In the genomic region with DNA sequence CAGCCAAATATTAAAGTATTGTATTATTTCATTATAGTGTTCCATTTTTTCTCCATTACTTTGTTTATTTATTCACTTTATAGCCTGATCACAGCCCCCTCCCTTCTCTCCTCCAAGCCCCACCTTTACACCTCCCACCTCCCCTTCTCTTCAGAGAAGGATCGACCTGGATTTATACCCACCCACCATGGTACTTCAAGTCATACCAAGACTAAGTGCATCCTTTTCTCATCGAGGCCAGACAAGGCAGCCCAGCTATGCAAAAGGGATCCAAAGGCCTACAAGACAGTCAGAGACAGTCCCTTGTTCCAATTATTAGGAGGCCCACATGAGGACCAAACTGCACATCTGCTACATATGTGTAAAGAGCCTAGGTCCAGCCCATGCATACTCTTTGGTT, we compare ENCODE assay signal across 22 mouse cellular contexts.
DNase-seq lines count a peak whose midpoint lies in the region; ATAC-seq and TF ChIP-seq lines count a peak whose summit lies in the region.
"Had no signal": no experiment of that assay in that cellular context is flagged by ENCODE, and none has a peak within 500 bp of the region (broad histone marks: within the 10 kb centered on the region; RNA-seq: fewer than 3 reads in every experiment).

No protein-coding gene starts in this region.

- DNase-seq in heart, adult 11 months, result peak; percentile 57
- DNase-seq in heart, postnatal 10 days, result no peak
- peak; percentile 62 for DNase-seq in heart, embryonic 10.5 days (ENCODE audit: low spot score)
- no peak for DNase-seq in heart, adult 2 months
- peak; percentile 12 for DNase-seq in intestine, embryonic 14.5 days (ENCODE audit: low spot score)
- DNase-seq in limb, embryonic 10.5 days (ENCODE audit: low spot score), result peak; percentile 9
- no peak for DNase-seq in midbrain, embryonic 11.5 days (ENCODE audit: low spot score, missing footprints)
- DNase-seq: adrenal gland, adult 2 months; adrenal gland, adult 8-10 months; adrenal gland, postnatal 10 days; adrenal gland, postnatal 14 days; adrenal gland, postnatal 25 days; adrenal gland, postnatal 36 days; B cell, adult 2 months; cerebellum, adult 11 months; cerebellum, adult 11-12 months had no signal

- intact Hi-C loops in heart, postnatal 10 days (cut with DNase I), result no loop called here
- intact Hi-C loops in heart, adult 2 months (cut with DNase I), result no loop called here

- H3K9me3 ChIP-seq in heart, embryonic 10.5 days, result no peaks in the 10 kb centered on the region
- no peaks in the 10 kb centered on the region for H3K9me3 ChIP-seq in intestine, embryonic 14.5 days (ENCODE audit: control insufficient read depth, low read length)
- no peaks in the 10 kb centered on the region for H3K9me3 ChIP-seq in intestine, postnatal 0 days (ENCODE audit: control insufficient read depth)
- no peaks in the 10 kb centered on the region for H3K9me3 ChIP-seq in limb, embryonic 10.5 days (replicated peaks)
- no peaks in the 10 kb centered on the region for H3K9me3 ChIP-seq in midbrain, embryonic 11.5 days (ENCODE audit: control insufficient read depth, low read length)

- no peak overlapping the region for H3K4me2 ChIP-seq in intestine, embryonic 14.5 days (ENCODE audit: low read length)
- no peak overlapping the region for H3K4me2 ChIP-seq in intestine, postnatal 0 days (replicated peaks; ENCODE audit: low read depth)
- H3K4me2 ChIP-seq in midbrain, embryonic 11.5 days, result no peak overlapping the region

- no peaks in the 10 kb centered on the region for H3K27me3 ChIP-seq in heart, embryonic 10.5 days (ENCODE audit: insufficient read depth, poor library complexity, severe bottlenecking)
- H3K27me3 ChIP-seq in heart, adult 2 months (ENCODE audit: control insufficient read depth, insufficient read depth, low read length), result no peaks in the 10 kb centered on the region
- H3K27me3 ChIP-seq in intestine, embryonic 14.5 days (replicated peaks; ENCODE audit: control insufficient read depth, insufficient read depth, low read length), result no peaks in the 10 kb centered on the region
- no peaks in the 10 kb centered on the region for H3K27me3 ChIP-seq in intestine, postnatal 0 days (replicated peaks; ENCODE audit: control insufficient read depth, insufficient read depth, low read length)
- no peaks in the 10 kb centered on the region for H3K27me3 ChIP-seq in limb, embryonic 10.5 days (ENCODE audit: low read depth, poor library complexity, severe bottlenecking)
- H3K27me3 ChIP-seq in midbrain, embryonic 11.5 days (ENCODE audit: control insufficient read depth, insufficient read depth, low read length), result no peaks in the 10 kb centered on the region
- H3K27me3 ChIP-seq: CH12.LX, Patski had no signal

- no peak for TF ChIP-seq EP300 in heart, adult 2 months (IDR thresholded peaks at IDR 0.05; ENCODE audit: insufficient read depth, low read depth, low read length)

- H3K4me1 ChIP-seq in heart, embryonic 10.5 days, result peaks cover 15% of the 10 kb centered on the region; the same call in 1 of the 2 replicates
- no peaks in the 10 kb centered on the region; the same call in 1 of the 2 replicates for H3K4me1 ChIP-seq in heart, adult 2 months (ENCODE audit: control insufficient read depth, insufficient read depth, low read length)
- H3K4me1 ChIP-seq in intestine, embryonic 14.5 days (replicated peaks; ENCODE audit: control insufficient read depth, insufficient read depth, low read length), result peaks cover 4% of the 10 kb centered on the region; the same call in 1 of the 2 replicates
- no peaks in the 10 kb centered on the region for H3K4me1 ChIP-seq in intestine, postnatal 0 days (replicated peaks; ENCODE audit: control insufficient read depth, insufficient read depth, low read length)
- no peaks in the 10 kb centered on the region for H3K4me1 ChIP-seq in limb, embryonic 10.5 days
- no peaks in the 10 kb centered on the region for H3K4me1 ChIP-seq in midbrain, embryonic 11.5 days (ENCODE audit: control insufficient read depth, insufficient read depth, low read length)

- H3K36me3 ChIP-seq in heart, embryonic 10.5 days, result no peaks in the 10 kb centered on the region
- no peaks in the 10 kb centered on the region for H3K36me3 ChIP-seq in heart, adult 2 months (ENCODE audit: control insufficient read depth, insufficient read depth, low read length)
- H3K36me3 ChIP-seq in intestine, embryonic 14.5 days (ENCODE audit: control insufficient read depth, insufficient read depth, low read length), result no peaks in the 10 kb centered on the region
- H3K36me3 ChIP-seq in intestine, postnatal 0 days (ENCODE audit: control insufficient read depth, insufficient read depth), result no peaks in the 10 kb centered on the region
- no peaks in the 10 kb centered on the region for H3K36me3 ChIP-seq in limb, embryonic 10.5 days
- H3K36me3 ChIP-seq in midbrain, embryonic 11.5 days (ENCODE audit: control insufficient read depth, insufficient read depth, low read length), result no peaks in the 10 kb centered on the region
- H3K36me3 ChIP-seq: G1E had no signal

- TF ChIP-seq POLR2A in heart, adult 2 months (IDR thresholded peaks at IDR 0.05; ENCODE audit: insufficient read depth, low read depth, low read length), result no peak

- H3K27ac ChIP-seq in heart, embryonic 10.5 days, result no peak overlapping the region
- no peak overlapping the region for H3K27ac ChIP-seq in heart, adult 2 months
- H3K27ac ChIP-seq in intestine, embryonic 14.5 days (ENCODE audit: low read depth), result no peak overlapping the region
- H3K27ac ChIP-seq in intestine, postnatal 0 days (ENCODE audit: low read depth, low read length), result no peak overlapping the region
- H3K27ac ChIP-seq in limb, embryonic 10.5 days, result no peak overlapping the region
- no peak overlapping the region for H3K27ac ChIP-seq in midbrain, embryonic 11.5 days (ENCODE audit: low read depth, low read length)

- no peak for ATAC-seq in intestine, embryonic 14.5 days (replicated peaks; ENCODE audit: low FRiP score, low TSS enrichment, low read depth)
- ATAC-seq in intestine, postnatal 0 days, result no peak
- ATAC-seq in midbrain, embryonic 11.5 days (ENCODE audit: low FRiP score), result no peak
- ATAC-seq: activated CD4-positive, CD25-positive, alpha-beta regulatory T cell, adult 4 months; CD4-positive, CD25-positive, alpha-beta regulatory T cell, adult 4 months; Patski had no signal

- H3K4me3 ChIP-seq in heart, embryonic 10.5 days, result no peak overlapping the region
- no peak overlapping the region for H3K4me3 ChIP-seq in heart, adult 2 months
- H3K4me3 ChIP-seq in intestine, embryonic 14.5 days (ENCODE audit: low read depth, low read length), result no peak overlapping the region
- H3K4me3 ChIP-seq in intestine, postnatal 0 days (ENCODE audit: low read depth, low read length), result no peak overlapping the region
- no peak overlapping the region for H3K4me3 ChIP-seq in limb, embryonic 10.5 days
- no peak overlapping the region for H3K4me3 ChIP-seq in midbrain, embryonic 11.5 days (ENCODE audit: low read depth, low read length)

- no peak overlapping the region for H3K9ac ChIP-seq in heart, adult 2 months (ENCODE audit: low read depth, low read length)
- H3K9ac ChIP-seq in intestine, embryonic 14.5 days (ENCODE audit: low read length), result no peak overlapping the region
- no peak overlapping the region for H3K9ac ChIP-seq in intestine, postnatal 0 days (ENCODE audit: low read depth, low read length)
- no peak overlapping the region for H3K9ac ChIP-seq in midbrain, embryonic 11.5 days (ENCODE audit: low read length)

- H3K79me2 ChIP-seq in heart, adult 2 months (replicated peaks; ENCODE audit: control insufficient read depth, insufficient read depth, low read length), result no peaks in the 10 kb centered on the region

- 78% methylated on average over 2 of the region's 2 CpGs for WGBS in heart, embryonic 10.5 days
- 86% methylated on average over 2 of the region's 2 CpGs for WGBS in heart, adult 2 months
- WGBS in intestine, embryonic 14.5 days, result 90% methylated on average over 2 of the region's 2 CpGs
- 86% methylated on average over 2 of the region's 2 CpGs for WGBS in intestine, postnatal 0 days
- WGBS in limb, embryonic 10.5 days, result 79% methylated on average over 2 of the region's 2 CpGs
- 84% methylated on average over 2 of the region's 2 CpGs for WGBS in midbrain, embryonic 11.5 days

- no peak for TF ChIP-seq CTCF in heart, adult 2 months (IDR thresholded peaks at IDR 0.05)
- no peak for TF ChIP-seq CTCF in intestine, postnatal 0 days (IDR thresholded peaks at IDR 0.05; ENCODE audit: low read depth)

Comparison
In these comparisons a context has a peak if more than half of its experiments do, and no peak if none do; other contexts are left out.
1. DNase-seq: peak in heart, adult 11 months (single experiment), heart, embryonic 10.5 days (single experiment), intestine, embryonic 14.5 days (single experiment) and limb, embryonic 10.5 days (single experiment); none in heart, postnatal 10 days (0 of 2), heart, adult 2 months (0 of 2) and midbrain, embryonic 11.5 days (single experiment).